Mouse (Mus musculus): ENCODE results near the gene Sult1c2. TPM values are rescaled to one million over a fixed set of nuclear protein-coding genes. Genes with fewer than 3 reads are reported as not detected.
"Not testable (repeated sequence)": the region's sequence is repeated elsewhere in the genome, so short reads cannot be mapped to it uniquely, and the experiment has no call there.

Sult1c2 gene
- polyA plus RNA-seq (2015; fragmentation: Nextera tagmentation; extraction: Ambion mirVana) = 109 and 124 TPM in 2 replicates

GRCm38 (mm10) chr17:53846206-53846605 is at the start of gene Sult1c2:
TSS of gene Sult1c2 (minus strand) at chr17:53846339.
- no peaks in the 10 kb centered on the region for H3K4me1 ChIP-seq (replicated peaks; ENCODE audit: control insufficient read depth, insufficient read depth)
- H3K9ac ChIP-seq (ENCODE audit: low read length) = no peak within 1 kb of the TSS
- ATAC-seq (ENCODE audit: low FRiP score, low TSS enrichment) = peak; percentile 85
- TF ChIP-seq CTCF (IDR thresholded peaks at IDR 0.05; ENCODE audit: low read depth) (no peak), EP300 (optimal IDR thresholded peaks at IDR 0.05) (no peak)
- H3K36me3 ChIP-seq (ENCODE audit: control insufficient read depth, insufficient read depth, low read length) = no peaks in the 10 kb centered on the region
- H3K27ac ChIP-seq (replicated peaks) = peak within 1 kb of the TSS; percentile 56; the same call in 1 of the 2 replicates
- no peaks in the 10 kb centered on the region for H3K27me3 ChIP-seq (ENCODE audit: control insufficient read depth, insufficient read depth, low read length)
- H3K4me2 ChIP-seq (replicated peaks; ENCODE audit: low read depth) = peak within 1 kb of the TSS; percentile 26; the same call in 1 of the 2 replicates
- WGBS = 57% methylated on average over 4 of the region's 4 CpGs
- peak; percentile 55 for DNase-seq (ENCODE audit: low spot score)
- no peaks in the 10 kb centered on the region for H3K9me3 ChIP-seq (ENCODE audit: control insufficient read depth, low read length)
- peak within 1 kb of the TSS; percentile 15; the same call in 1 of the 2 replicates for H3K4me3 ChIP-seq (ENCODE audit: low read depth, low read length)

- H3K9ac ChIP-seq (ENCODE audit: low read length); H3K27ac ChIP-seq (replicated peaks); H3K36me3 ChIP-seq (ENCODE audit: control insufficient read depth, insufficient read depth, low read length); H3K9me3 ChIP-seq (ENCODE audit: control insufficient read depth, low read length); H3K4me1 ChIP-seq (replicated peaks; ENCODE audit: control insufficient read depth, insufficient read depth); H3K27me3 ChIP-seq (ENCODE audit: control insufficient read depth, insufficient read depth, low read length); H3K4me3 ChIP-seq (ENCODE audit: low read depth, low read length); ATAC-seq (ENCODE audit: low FRiP score, low TSS enrichment); DNase-seq (ENCODE audit: low spot score); H3K4me2 ChIP-seq (replicated peaks; ENCODE audit: low read depth): not testable (repeated sequence)
- 84% methylated on average over 7 of the region's 7 CpGs for WGBS
Observed at GRCm38 (mm10) chr17:53879006-53879675, 33.0 kb upstream of the Sult1c2 start.

GRCm38 (mm10) chr17:53874433-53874832 is 28.3 kb upstream of the Sult1c2 start:
- peak; percentile 21 for DNase-seq (ENCODE audit: low spot score)
- ATAC-seq (ENCODE audit: low FRiP score, low TSS enrichment) = no peak
- 78% methylated on average over 2 of the region's 2 CpGs for WGBS

GRCm38 (mm10) chr17:53872192-53872591 is 26.1 kb upstream of the Sult1c2 start:
- Histone ChIP-seq H3K27me3 (ENCODE audit: control insufficient read depth, insufficient read depth, low read length) (no peaks in the 10 kb centered on the region), H3K4me3 (ENCODE audit: low read depth, low read length) (no peak overlapping the region), H3K4me2 (replicated peaks; ENCODE audit: low read depth) (no peak overlapping the region), H3K9me3 (ENCODE audit: control insufficient read depth, low read length) (no peaks in the 10 kb centered on the region), H3K9ac (ENCODE audit: low read length) (no peak overlapping the region), H3K4me1 (replicated peaks; ENCODE audit: control insufficient read depth, insufficient read depth) (no peaks in the 10 kb centered on the region), H3K36me3 (ENCODE audit: control insufficient read depth, insufficient read depth, low read length) (no peaks in the 10 kb centered on the region), H3K27ac (replicated peaks) (no peak overlapping the region)
- TF ChIP-seq CTCF (IDR thresholded peaks at IDR 0.05; ENCODE audit: low read depth) = no peak
- TF ChIP-seq EP300 (optimal IDR thresholded peaks at IDR 0.05) = no peak
- 80% methylated on average over 3 of the region's 3 CpGs for WGBS
- DNase-seq (ENCODE audit: low spot score) (no peak), ATAC-seq (ENCODE audit: low FRiP score, low TSS enrichment) (no peak)

More at GRCm38 (mm10) chr17:53874433-53874832, 28.3 kb upstream of the Sult1c2 start:
- H3K36me3 ChIP-seq (ENCODE audit: control insufficient read depth, insufficient read depth, low read length) = no peaks in the 10 kb centered on the region
- H3K27ac ChIP-seq (replicated peaks) = no peak overlapping the region
- no peak overlapping the region for H3K9ac ChIP-seq (ENCODE audit: low read length)
- H3K4me1 ChIP-seq (replicated peaks; ENCODE audit: control insufficient read depth, insufficient read depth) = no peaks in the 10 kb centered on the region
- TF ChIP-seq CTCF (IDR thresholded peaks at IDR 0.05; ENCODE audit: low read depth) (no peak), EP300 (optimal IDR thresholded peaks at IDR 0.05) (no peak)
- no peak overlapping the region for H3K4me3 ChIP-seq (ENCODE audit: low read depth, low read length)
- H3K9me3 ChIP-seq (ENCODE audit: control insufficient read depth, low read length) = no peaks in the 10 kb centered on the region
- H3K27me3 ChIP-seq (ENCODE audit: control insufficient read depth, insufficient read depth, low read length) = no peaks in the 10 kb centered on the region
- H3K4me2 ChIP-seq (replicated peaks; ENCODE audit: low read depth) = no peak overlapping the region

GRCm38 (mm10) chr17:53869931-53870330 is 23.8 kb upstream of the Sult1c2 start:
- Histone ChIP-seq H3K4me3 (ENCODE audit: low read depth, low read length) (no peak overlapping the region), H3K36me3 (ENCODE audit: control insufficient read depth, insufficient read depth, low read length) (no peaks in the 10 kb centered on the region), H3K9ac (ENCODE audit: low read length) (no peak overlapping the region), H3K27me3 (ENCODE audit: control insufficient read depth, insufficient read depth, low read length) (no peaks in the 10 kb centered on the region), H3K27ac (replicated peaks) (no peak overlapping the region), H3K4me1 (replicated peaks; ENCODE audit: control insufficient read depth, insufficient read depth) (no peaks in the 10 kb centered on the region), H3K9me3 (ENCODE audit: control insufficient read depth, low read length) (no peaks in the 10 kb centered on the region), H3K4me2 (replicated peaks; ENCODE audit: low read depth) (no peak overlapping the region)
- ATAC-seq (ENCODE audit: low FRiP score, low TSS enrichment) = no peak
- TF ChIP-seq EP300 (optimal IDR thresholded peaks at IDR 0.05) (no peak), CTCF (IDR thresholded peaks at IDR 0.05; ENCODE audit: low read depth) (no peak)
- DNase-seq (ENCODE audit: low spot score) = no peak

GRCm38 (mm10) chr17:53865260-53865955 is 19.3 kb upstream of the Sult1c2 start:
- no peak for TF ChIP-seq EP300 (optimal IDR thresholded peaks at IDR 0.05)
- TF ChIP-seq CTCF (IDR thresholded peaks at IDR 0.05; ENCODE audit: low read depth) = no peak
- Histone ChIP-seq H3K27me3 (ENCODE audit: control insufficient read depth, insufficient read depth, low read length) (no peaks in the 10 kb centered on the region), H3K27ac (replicated peaks) (no peak overlapping the region), H3K4me2 (replicated peaks; ENCODE audit: low read depth) (no peak overlapping the region), H3K4me1 (replicated peaks; ENCODE audit: control insufficient read depth, insufficient read depth) (no peaks in the 10 kb centered on the region), H3K4me3 (ENCODE audit: low read depth, low read length) (no peak overlapping the region), H3K36me3 (ENCODE audit: control insufficient read depth, insufficient read depth, low read length) (no peaks in the 10 kb centered on the region), H3K9me3 (ENCODE audit: control insufficient read depth, low read length) (no peaks in the 10 kb centered on the region), H3K9ac (ENCODE audit: low read length) (no peak overlapping the region)
- DNase-seq (ENCODE audit: low spot score) (peak; percentile 39), ATAC-seq (ENCODE audit: low FRiP score, low TSS enrichment) (peak; percentile 96)
- WGBS = 55% methylated on average over 6 of the region's 6 CpGs
